Mouse (Mus musculus) G1E-ER4 (cell line): ENCODE measurements around the gene 2310022A10Rik. TPM values are rescaled to one million over a fixed set of nuclear protein-coding genes. Genes with fewer than 3 reads are reported as not detected.

Experiments used
- GATA1 ChIP-seq: IDR thresholded peaks from one replicate; pipeline ENCODE4 v1.8.0; 2012; ENCODE audit warnings: low read length, inconsistent platforms
- polyA plus RNA-seq: library from polyadenylated mRNA; stranded (reverse); fragments of >175 nt; gene quantifications from 2 replicates; pipeline ENCODE4 v1.2.3, GENCODE M21; 2012

Gene 2310022A10Rik
- polyA plus RNA-seq, 1 experiment = 75.9 TPM

DNA sequence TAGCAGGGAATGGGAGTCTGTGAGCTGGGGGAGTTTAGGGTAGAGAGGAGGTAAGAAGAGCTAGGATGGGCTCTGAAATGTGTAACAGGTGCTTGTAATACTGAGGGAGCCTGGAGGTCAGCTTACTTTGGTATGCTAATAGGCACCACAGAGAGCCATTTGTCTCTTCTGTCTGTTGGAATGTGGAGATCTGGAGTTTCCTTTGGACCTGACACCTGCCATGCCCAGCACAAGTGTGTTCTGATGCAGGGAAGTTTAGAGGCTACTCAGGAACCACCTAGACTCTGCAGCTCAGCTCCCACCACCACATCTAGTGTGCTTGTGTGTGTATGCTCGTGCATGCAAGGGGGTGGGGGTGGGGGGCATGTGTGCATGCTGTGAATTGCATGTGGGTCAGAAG is 69.2 kb downstream of the 2310022A10Rik start:
- no peak for TF ChIP-seq GATA1

DNA sequence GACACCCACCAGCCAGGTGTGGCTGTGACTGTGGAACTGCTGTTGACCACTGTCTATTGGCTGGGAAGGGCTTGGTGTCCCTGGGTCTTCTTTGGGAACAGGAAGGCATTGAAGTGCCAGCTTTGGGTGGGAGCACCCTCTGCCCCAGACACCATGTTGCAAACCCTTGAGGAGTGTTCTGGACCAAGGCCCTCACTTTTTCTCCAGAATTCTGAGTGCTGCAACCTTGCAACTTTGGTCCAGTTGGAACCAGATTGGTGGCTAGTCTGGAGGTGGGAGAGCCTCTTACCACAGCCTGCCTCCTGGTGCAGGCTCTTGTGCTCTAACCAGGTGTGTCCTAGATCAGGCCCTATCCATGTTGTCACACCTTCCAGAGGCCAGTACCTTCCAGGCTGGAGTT is 71.9 kb downstream of the 2310022A10Rik start:
- no peak for TF ChIP-seq GATA1

DNA sequence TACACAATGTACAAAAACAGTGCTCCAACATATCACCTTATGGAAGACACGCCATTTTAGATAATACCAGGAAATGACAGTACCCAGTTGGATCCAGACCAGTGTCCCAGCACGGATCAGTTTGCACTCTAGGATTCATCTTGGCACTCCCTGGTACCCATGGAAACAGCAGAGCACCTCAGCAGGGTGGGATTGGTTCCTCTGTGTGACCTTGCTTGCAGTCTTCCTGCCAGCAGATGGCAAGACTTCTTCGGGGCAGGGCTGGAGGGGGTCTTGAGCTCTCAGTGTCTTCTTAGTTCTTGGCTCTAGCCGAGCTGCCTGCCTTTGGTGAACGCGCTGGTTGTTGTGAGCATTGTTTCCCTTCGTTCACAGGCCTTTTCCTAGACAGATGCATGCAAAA is 74.7 kb downstream of the 2310022A10Rik start:
- no peak for TF ChIP-seq GATA1

DNA sequence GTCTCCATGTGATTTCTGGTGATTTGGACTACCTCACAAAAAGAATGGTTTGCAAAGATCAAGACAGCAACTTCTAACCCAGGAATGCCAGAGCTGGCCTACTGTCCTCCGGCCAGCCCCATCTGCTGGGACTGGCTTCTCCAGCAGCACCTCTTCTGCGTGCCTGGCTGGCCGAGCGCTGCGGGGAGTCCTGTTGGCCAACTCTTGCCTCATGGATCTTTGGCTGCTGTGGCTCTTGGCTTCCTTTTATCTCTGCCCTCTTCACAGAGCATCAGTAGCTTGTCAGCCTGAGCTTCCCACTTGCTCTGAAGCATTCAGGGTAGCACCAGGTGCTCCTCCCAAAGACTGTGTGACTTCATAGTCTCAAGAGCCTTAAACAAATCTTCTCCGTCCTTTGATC is 75.2 kb downstream of the 2310022A10Rik start:
- TF ChIP-seq GATA1 = no peak

DNA sequence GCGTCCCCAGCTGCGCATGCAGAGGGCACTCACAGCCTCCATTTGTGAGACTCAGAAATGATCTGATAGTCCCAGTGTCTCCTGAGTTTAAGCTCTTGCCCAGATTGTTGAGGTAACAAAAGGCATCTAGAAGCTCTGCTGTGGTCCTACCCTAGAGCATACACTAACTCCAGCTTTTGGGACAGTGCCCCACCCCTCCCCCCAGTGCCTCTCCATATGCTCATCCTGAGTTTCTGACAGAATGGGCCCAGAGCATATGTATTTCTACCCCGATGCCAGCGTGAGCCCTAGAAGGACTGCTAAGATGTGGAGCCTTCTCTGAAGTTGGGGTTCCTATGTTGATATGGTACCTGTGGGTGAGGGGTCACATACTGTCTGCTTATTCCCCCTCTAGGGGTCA is 78.4 kb downstream of the 2310022A10Rik start:
- no peak for TF ChIP-seq GATA1

Other genes with a start within 250 kb of the 2310022A10Rik start
- 1.5 TPM in 2 replicates for gene Ltbp4, start 215.5 kb upstream of the 2310022A10Rik start, polyA plus RNA-seq
- gene Shkbp1, start 197.2 kb upstream of the 2310022A10Rik start, polyA plus RNA-seq = 242 and 276 TPM in 2 replicates
- gene Gm20479, start 195.8 kb upstream of the 2310022A10Rik start, polyA plus RNA-seq = 1.4 and 2.1 TPM in 2 replicates
- gene Sptbn4, start 105.5 kb upstream of the 2310022A10Rik start, polyA plus RNA-seq = 0.39 and 0.67 TPM in 2 replicates
- gene Blvrb, start 105.3 kb upstream of the 2310022A10Rik start, polyA plus RNA-seq = 971 and 1,082 TPM in 2 replicates
- 39.7 and 45.0 TPM in 2 replicates for gene Sertad3, start 79.5 kb upstream of the 2310022A10Rik start, polyA plus RNA-seq
- gene Sertad1, start 66.3 kb upstream of the 2310022A10Rik start, polyA plus RNA-seq = 87.2 and 107 TPM in 2 replicates
- gene Prx, start 53.9 kb upstream of the 2310022A10Rik start, polyA plus RNA-seq = 4.4 and 4.8 TPM in 2 replicates
- gene Hipk4, start 30.0 kb upstream of the 2310022A10Rik start, polyA plus RNA-seq = 0.48 and 0.57 TPM in 2 replicates
- gene Pld3, start within 50 bp of the 2310022A10Rik start, polyA plus RNA-seq = 13.4 and 14.5 TPM in 2 replicates
- 86.1 and 92.3 TPM in 2 replicates for gene Akt2, start 38.3 kb downstream of the 2310022A10Rik start, polyA plus RNA-seq
- gene Ttc9b, start 100.7 kb downstream of the 2310022A10Rik start, polyA plus RNA-seq = not detected in 2 replicates
- 78.9 and 101 TPM in 2 replicates for gene Map3k10, start 121.4 kb downstream of the 2310022A10Rik start, polyA plus RNA-seq
- 0.08 and 0.14 TPM in 2 replicates for gene Zfp607b, start 136.1 kb downstream of the 2310022A10Rik start, polyA plus RNA-seq
- 0.43 and 0.51 TPM in 2 replicates for gene Zfp60, start 178.2 kb downstream of the 2310022A10Rik start, polyA plus RNA-seq